13 mouse cellular contexts compared by ENCODE assay signal in genomic region chr2:72169451-72170100, GRCm38 (mm10).
DNase-seq lines count a peak whose midpoint lies in the region; ATAC-seq and TF ChIP-seq lines count a peak whose summit lies in the region.
"Had no signal": no experiment of that assay in that cellular context is flagged by ENCODE, and none has a peak within 500 bp of the region (broad histone marks: within the 10 kb centered on the region; RNA-seq: fewer than 3 reads in every experiment).

No protein-coding gene starts in this region.

- no peak for ATAC-seq in kidney, postnatal 0 days (replicated peaks; ENCODE audit: low FRiP score, low read depth)
- ATAC-seq: hindbrain, embryonic 16.5 days had no signal

- H3K9me3 ChIP-seq in kidney, postnatal 0 days (replicated peaks; ENCODE audit: low read length): no peaks in the 10 kb centered on the region
- H3K9me3 ChIP-seq: forebrain, embryonic 10.5 days; midbrain, embryonic 12.5 days; neural tube, embryonic 13.5 days had no signal

- H3K4me2 ChIP-seq in kidney, postnatal 0 days (ENCODE audit: low read length): no peak overlapping the region
- H3K4me2 ChIP-seq: midbrain, embryonic 12.5 days; neural tube, embryonic 13.5 days had no signal

- no peak overlapping the region for H3K4me3 ChIP-seq in kidney, postnatal 0 days (replicated peaks; ENCODE audit: low read depth, low read length)
- H3K4me3 ChIP-seq: forebrain, embryonic 10.5 days; midbrain, embryonic 12.5 days; neural tube, embryonic 13.5 days had no signal

- H3K36me3 ChIP-seq in kidney, postnatal 0 days (ENCODE audit: insufficient read depth, low read length): no peaks in the 10 kb centered on the region
- H3K36me3 ChIP-seq: forebrain, embryonic 10.5 days; midbrain, embryonic 12.5 days; neural tube, embryonic 13.5 days had no signal

- no peak for TF ChIP-seq CTCF in kidney, postnatal 0 days (IDR thresholded peaks at IDR 0.05; ENCODE audit: low read depth)

- H3K4me1 ChIP-seq in kidney, postnatal 0 days (replicated peaks; ENCODE audit: insufficient read depth, low read length): 0 out of 2 replicates have a peak, but pooled peaks cover 5% of the 10 kb centered on the region

- peak; percentile 43 for DNase-seq in embryo, embryonic 10 days (ENCODE audit: low spot score)
- DNase-seq in embryo, embryonic 9.5 days (ENCODE audit: extremely low spot score): no peak
- no peak for DNase-seq in kidney, postnatal 0 days (ENCODE audit: low spot score)
- DNase-seq in kidney, postnatal 25 days: no peak
- peak; percentile 43 for DNase-seq in thymus, postnatal 14 days
- DNase-seq in thymus, postnatal 25 days: no peak
- DNase-seq in thymus, postnatal 4 days: peak; percentile 35
- DNase-seq in right cerebral cortex, postnatal 10 days (ENCODE audit: low spot score in 2 of 2): no peak
- DNase-seq: right cerebral cortex, postnatal 25 days had no signal

- H3K27me3 ChIP-seq in kidney, postnatal 0 days (ENCODE audit: insufficient read depth, low read length): no peaks in the 10 kb centered on the region
- H3K27me3 ChIP-seq: midbrain, embryonic 12.5 days; neural tube, embryonic 13.5 days had no signal

- 38% methylated on average over 9 of the region's 9 CpGs for WGBS in kidney, postnatal 0 days

- H3K9ac ChIP-seq in kidney, postnatal 0 days (ENCODE audit: low read depth, low read length): no peak overlapping the region
- H3K9ac ChIP-seq: midbrain, embryonic 12.5 days; neural tube, embryonic 13.5 days had no signal

- H3K27ac ChIP-seq in kidney, postnatal 0 days: 0 out of 2 replicates have a peak overlapping the region, but pooled peaks have one; percentile 25
- H3K27ac ChIP-seq: forebrain, embryonic 10.5 days; midbrain, embryonic 12.5 days had no signal

Comparison
In these comparisons a context has a peak if more than half of its experiments do, and no peak if none do; other contexts are left out.
1. DNase-seq: peak in embryo, embryonic 10 days (single experiment), thymus, postnatal 14 days (single experiment) and thymus, postnatal 4 days (single experiment); none in embryo, embryonic 9.5 days (single experiment), kidney, postnatal 0 days (single experiment), kidney, postnatal 25 days (0 of 2), thymus, postnatal 25 days (single experiment) and right cerebral cortex, postnatal 10 days (0 of 2).